In the genomic region with DNA sequence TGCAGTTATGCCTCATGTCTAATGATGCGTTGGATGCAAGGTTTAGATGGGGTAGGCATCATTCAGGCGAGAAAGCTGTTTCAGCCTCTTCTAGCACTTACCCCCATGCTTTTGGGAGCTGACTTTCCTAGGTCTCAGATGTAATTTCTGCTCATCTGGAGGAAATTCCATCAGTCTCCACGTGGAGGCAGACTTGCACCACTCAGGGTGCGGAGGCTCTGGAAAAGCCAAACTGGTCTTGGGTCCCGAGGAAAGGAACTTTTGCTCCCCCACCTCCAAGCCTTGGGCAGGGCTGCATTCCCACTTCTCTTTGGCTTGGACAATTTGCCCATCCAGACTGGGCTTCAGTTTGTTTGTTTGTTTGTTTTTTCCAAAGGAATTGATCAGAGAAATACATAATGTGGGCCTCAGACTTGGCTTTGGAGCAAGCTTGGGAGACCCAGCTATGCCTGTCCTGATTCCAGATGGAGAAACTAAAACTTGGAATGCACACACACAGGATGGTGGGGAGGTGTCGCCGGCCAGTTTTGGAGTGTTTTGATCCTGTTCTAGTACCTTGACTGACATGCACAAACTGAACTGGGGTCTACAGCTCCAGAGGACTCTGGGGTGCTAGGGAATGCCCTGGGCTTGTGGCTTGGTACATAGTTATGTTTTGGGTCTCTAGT, we compare ENCODE assay signal across 9 mouse cellular contexts. TPM values are rescaled to one million over a fixed set of nuclear protein-coding genes. Genes with fewer than 3 reads are reported as not detected.
DNase-seq lines count a peak whose midpoint lies in the region; ATAC-seq and TF ChIP-seq lines count a peak whose summit lies in the region.
"Had no signal": no experiment of that assay in that cellular context is flagged by ENCODE, and none has a peak within 500 bp of the region (broad histone marks: within the 10 kb centered on the region; RNA-seq: fewer than 3 reads in every experiment).

No protein-coding gene starts in this region.

- H3K27ac ChIP-seq in thymus, adult 2 months (ENCODE audit: control insufficient read depth, insufficient read depth, low read length), result no peak overlapping the region
- H3K27ac ChIP-seq in kidney, embryonic 16.5 days (ENCODE audit: low read length), result no peak overlapping the region
- H3K27ac ChIP-seq: limb, embryonic 12.5 days had no signal

- no peaks in the 10 kb centered on the region for H3K36me3 ChIP-seq in thymus, adult 2 months (ENCODE audit: control insufficient read depth, insufficient read depth, low read length)
- no peaks in the 10 kb centered on the region for H3K36me3 ChIP-seq in kidney, embryonic 16.5 days (ENCODE audit: insufficient read depth, low read length)
- H3K36me3 ChIP-seq: limb, embryonic 12.5 days had no signal

- no peak overlapping the region for H3K4me2 ChIP-seq in kidney, embryonic 16.5 days (replicated peaks; ENCODE audit: low read depth, low read length)
- H3K4me2 ChIP-seq: limb, embryonic 12.5 days had no signal

- 33% methylated on average over 7 of the region's 7 CpGs for WGBS in thymus, adult 2 months
- 16% methylated on average over 7 of the region's 7 CpGs for WGBS in kidney, embryonic 16.5 days

- no peak for TF ChIP-seq POLR2A in thymus, adult 2 months (IDR thresholded peaks at IDR 0.05; ENCODE audit: control insufficient read depth, extremely low read depth, insufficient read depth, low read length, poor library complexity)

- no peaks in the 10 kb centered on the region for H3K27me3 ChIP-seq in thymus, adult 2 months (ENCODE audit: control insufficient read depth, insufficient read depth, low read length)
- H3K27me3 ChIP-seq in kidney, embryonic 16.5 days (ENCODE audit: insufficient read depth, low read length), result no peaks in the 10 kb centered on the region
- H3K27me3 ChIP-seq: limb, embryonic 12.5 days had no signal

- H3K9me3 ChIP-seq in kidney, embryonic 16.5 days (ENCODE audit: low read length), result peaks cover 5% of the 10 kb centered on the region; the same call in 1 of the 2 replicates

- TF ChIP-seq CTCF in thymus, adult 2 months (IDR thresholded peaks at IDR 0.05; ENCODE audit: borderline replicate concordance, control insufficient read depth, extremely low read depth, insufficient read depth, low read length, poor library complexity), result peak; percentile 52; the same call in 1 of the 2 replicates

- DNase-seq in thymus, adult 2 months, result peak; percentile 64
- DNase-seq in thymus, adult 18-20 months, result no peak
- peak; percentile 49 for DNase-seq in c-Kit-positive CD71-negative TER-119-negative erythroid progenitor cells, embryonic 14.5 days (ENCODE audit: low read depth)
- DNase-seq in frontal cortex, postnatal 25 days (ENCODE audit: low spot score in 2 of 2), result peak; percentile 70 to 77
- DNase-seq in lung, adult 18-20 months, result peak; percentile 64 to 73
- DNase-seq in right cerebral cortex, adult 2 months (ENCODE audit: low spot score in 2 of 2), result peak; percentile 83 to 87

- ATAC-seq in kidney, embryonic 16.5 days (ENCODE audit: low FRiP score, low TSS enrichment), result peak; percentile 17; the same call in 1 of the 2 replicates
- ATAC-seq in erythroblast, adult 5-6 weeks (replicated peaks; ENCODE audit: low FRiP score, poor library complexity, severe bottlenecking), result no peak

- no peak overlapping the region for H3K4me3 ChIP-seq in thymus, adult 2 months (ENCODE audit: control insufficient read depth, insufficient read depth, low read length)
- H3K4me3 ChIP-seq in kidney, embryonic 16.5 days (ENCODE audit: low read length), result no peak overlapping the region
- H3K4me3 ChIP-seq: limb, embryonic 12.5 days had no signal

- no peak overlapping the region for H3K9ac ChIP-seq in kidney, embryonic 16.5 days (replicated peaks; ENCODE audit: low read length)
- H3K9ac ChIP-seq: limb, embryonic 12.5 days had no signal

- H3K4me1 ChIP-seq in thymus, adult 2 months (replicated peaks; ENCODE audit: control insufficient read depth, insufficient read depth, low read length), result no peaks in the 10 kb centered on the region
- peaks cover 11% of the 10 kb centered on the region; the same call in 1 of the 2 replicates for H3K4me1 ChIP-seq in kidney, embryonic 16.5 days (ENCODE audit: insufficient read depth, low read length)

RNA-seq across cellular contexts. Expression of a gene that starts 37.8 kb away (rescaled TPM):
- 42.9 and 49.5 TPM in 2 replicates for polyA plus RNA-seq in thymus, adult 2 months (2012; rRNA removed)
- 67.3 and 70.5 TPM in 2 replicates for polyA plus RNA-seq in kidney, embryonic 16.5 days (2015; fragmentation: Nextera tagmentation; extraction: Ambion mirVana)
- total RNA-seq in erythroblast, adult 5-6 weeks (2015; ENCODE audit: low replicate concordance), result 6.1 and 9.2 TPM in 2 replicates
- total RNA-seq in erythroblast, adult 5-6 weeks (2017; ENCODE audit: low replicate concordance), result 15.3 and 17.4 TPM in 2 replicates

RNA-seq across cellular contexts. Expression of a gene that starts 45.3 kb away (rescaled TPM):
- polyA plus RNA-seq in thymus, adult 2 months (2012; rRNA removed), result 53.5 and 74.9 TPM in 2 replicates
- polyA plus RNA-seq in kidney, embryonic 16.5 days (2015; fragmentation: Nextera tagmentation; extraction: Ambion mirVana), result 103 and 117 TPM in 2 replicates
- 20.9 and 22.9 TPM in 2 replicates for total RNA-seq in erythroblast, adult 5-6 weeks (2015; ENCODE audit: low replicate concordance)
- total RNA-seq in erythroblast, adult 5-6 weeks (2017; ENCODE audit: low replicate concordance), result 10.6 and 14.1 TPM in 2 replicates

Comparison
In these comparisons a context has a peak if more than half of its experiments do, and no peak if none do; other contexts are left out.
1. DNase-seq: peak in thymus, adult 2 months (single experiment), c-Kit-positive CD71-negative TER-119-negative erythroid progenitor cells, embryonic 14.5 days (single experiment), frontal cortex, postnatal 25 days (2 of 2), lung, adult 18-20 months (2 of 2) and right cerebral cortex, adult 2 months (2 of 2); none in thymus, adult 18-20 months (0 of 2).